ENCODE assay signal across 19 mouse cellular contexts in the genomic region with DNA sequence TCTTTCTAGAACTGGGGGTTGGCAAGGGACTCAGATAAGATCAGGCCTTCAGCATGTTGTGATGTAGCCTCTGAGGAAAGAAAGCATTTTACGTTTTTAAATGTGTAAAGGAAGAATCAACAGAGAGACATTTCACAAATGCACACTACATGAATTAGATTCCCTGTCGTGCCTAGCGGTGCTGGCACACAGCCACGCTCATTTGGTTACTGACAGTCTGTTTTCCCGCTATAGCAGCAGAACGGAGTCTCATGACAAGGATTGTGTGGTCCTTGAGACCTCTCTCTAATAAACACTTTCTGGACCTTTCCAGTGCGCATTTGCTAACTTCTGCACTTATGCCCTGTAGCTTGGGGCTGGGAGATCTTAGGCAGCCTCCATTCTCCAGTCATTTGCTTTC.
DNase-seq lines count a peak whose midpoint lies in the region; ATAC-seq and TF ChIP-seq lines count a peak whose summit lies in the region.
"Had no signal": no experiment of that assay in that cellular context is flagged by ENCODE, and none has a peak within 500 bp of the region (broad histone marks: within the 10 kb centered on the region; RNA-seq: fewer than 3 reads in every experiment).

No protein-coding gene starts in this region.

- no peak for TF ChIP-seq CTCF in left cerebral cortex, adult 2 months (IDR thresholded peaks at IDR 0.05)

- no peak overlapping the region for H3K4me3 ChIP-seq in left cerebral cortex, adult 2 months
- no peak overlapping the region for H3K4me3 ChIP-seq in hindbrain, embryonic 15.5 days
- no peak overlapping the region for H3K4me3 ChIP-seq in neural tube, embryonic 15.5 days (replicated peaks)
- H3K4me3 ChIP-seq: intestine, embryonic 15.5 days had no signal

- intact Hi-C loops in left cerebral cortex, postnatal 25 days (cut with DNase I), result no loop called here
- intact Hi-C loops in left cerebral cortex, adult 2 months (cut with DNase I), result no loop called here

- no peaks in the 10 kb centered on the region for H3K36me3 ChIP-seq in hindbrain, embryonic 15.5 days
- H3K36me3 ChIP-seq in neural tube, embryonic 15.5 days, result no peaks in the 10 kb centered on the region
- H3K36me3 ChIP-seq: intestine, embryonic 15.5 days had no signal

- no peaks in the 10 kb centered on the region for H3K27me3 ChIP-seq in hindbrain, embryonic 15.5 days
- H3K27me3 ChIP-seq in neural tube, embryonic 15.5 days (replicated peaks), result peaks cover 3% of the 10 kb centered on the region; the same call in 1 of the 2 replicates
- H3K27me3 ChIP-seq: Patski had no signal

- H3K9me3 ChIP-seq in hindbrain, embryonic 15.5 days, result no peaks in the 10 kb centered on the region
- H3K9me3 ChIP-seq in neural tube, embryonic 15.5 days (replicated peaks), result no peaks in the 10 kb centered on the region
- H3K9me3 ChIP-seq: intestine, embryonic 15.5 days had no signal

- peaks cover 41% of the 10 kb centered on the region for H3K4me1 ChIP-seq in hindbrain, embryonic 15.5 days (replicated peaks)
- H3K4me1 ChIP-seq in neural tube, embryonic 15.5 days, result peaks cover 35% of the 10 kb centered on the region
- H3K4me1 ChIP-seq: intestine, embryonic 15.5 days had no signal

- no peak overlapping the region for H3K27ac ChIP-seq in left cerebral cortex, adult 2 months
- H3K27ac ChIP-seq in hindbrain, embryonic 15.5 days (replicated peaks), result 0 out of 2 replicates have a peak overlapping the region, but pooled peaks have one; percentile 26
- H3K27ac ChIP-seq in neural tube, embryonic 15.5 days (replicated peaks), result no peak overlapping the region; the same call in 1 of the 2 replicates
- H3K27ac ChIP-seq: intestine, embryonic 15.5 days; kidney, postnatal 0 days; liver, embryonic 14.5 days; stomach, postnatal 0 days had no signal

- no peak for ATAC-seq in hindbrain, embryonic 15.5 days (ENCODE audit: low FRiP score, low read depth)
- ATAC-seq in neural tube, embryonic 15.5 days (ENCODE audit: low FRiP score), result no peak
- ATAC-seq: intestine, embryonic 15.5 days; Patski had no signal

- no peak overlapping the region for H3K9ac ChIP-seq in hindbrain, embryonic 15.5 days
- H3K9ac ChIP-seq in neural tube, embryonic 15.5 days (replicated peaks), result no peak overlapping the region
- H3K9ac ChIP-seq: intestine, embryonic 15.5 days; liver, embryonic 14.5 days had no signal

- 38% methylated on average over 7 of the region's 7 CpGs for WGBS in hindbrain, embryonic 15.5 days
- WGBS in neural tube, embryonic 15.5 days, result 30% methylated on average over 7 of the region's 7 CpGs

- DNase-seq in cerebellum, postnatal 25 days, result peak; percentile 42 to 69
- no peak for DNase-seq in cerebellum, adult 8-10 months
- DNase-seq in left cerebral cortex, postnatal 25 days (ENCODE audit: low spot score in 2 of 2), result peak; percentile 35 to 40
- no peak for DNase-seq in left cerebral cortex, adult 2 months (ENCODE audit: extremely low spot score in 1 of 2, low spot score in 2 of 2)
- DNase-seq in MN1 (ENCODE audit: low spot score), result peak; percentile 28
- DNase-seq in embryo, embryonic 10 days (ENCODE audit: low spot score), result no peak
- DNase-seq: cerebellum, adult 11-12 months; gastrocnemius, postnatal 25 days; heart, postnatal 10 days; layer of hippocampus, adult 9-11 months; lung, postnatal 14 days; thymus, postnatal 36 days had no signal

- no peak overlapping the region for H3K4me2 ChIP-seq in hindbrain, embryonic 15.5 days
- no peak overlapping the region for H3K4me2 ChIP-seq in neural tube, embryonic 15.5 days
- H3K4me2 ChIP-seq: intestine, embryonic 15.5 days had no signal

Comparison
In these comparisons a context has a peak if more than half of its experiments do, and no peak if none do; other contexts are left out.
1. DNase-seq: peak in cerebellum, postnatal 25 days (2 of 2), left cerebral cortex, postnatal 25 days (2 of 2) and MN1 (single experiment); none in cerebellum, adult 8-10 months (single experiment), left cerebral cortex, adult 2 months (0 of 2) and embryo, embryonic 10 days (single experiment).